Mouse (Mus musculus) embryonic facial prominence, embryonic 11.5 days (tissue): Measurements from ENCODE around the gene Runx3. TPM values are rescaled to one million over a fixed set of nuclear protein-coding genes. Genes with fewer than 3 reads are reported as not detected.

Experiments
- ATAC-seq: fragments of 200-750 bp; cut with Nextera tagmentation; replicated peaks from 2 replicates; pipeline ENCODE4 v1.8.0; 2017; ENCODE audit warnings: low read depth; ENCODE audit not compliant: insufficient number of reproducible peaks, low FRiP score, low TSS enrichment
- DNase-seq: peaks from one replicate; pipeline ENCODE4 v3.0.0-alpha.2; 2015; ENCODE audit warnings: low spot score
- H3K27ac ChIP-seq: fragments of 300-500 bp; sonication (generic); replicated peaks from 2 replicates; pipeline ENCODE4 v1.5.1; 2014; ENCODE audit warnings: mild to moderate bottlenecking, low read depth, low read length, control low read depth
- H3K27me3 ChIP-seq: fragments of 300-500 bp; sonication (generic); 2 replicates; pipeline ENCODE4 v1.6.1; 2014; ENCODE audit warnings: mild to moderate bottlenecking, low read length, moderate library complexity, mixed read lengths; ENCODE audit not compliant: control insufficient read depth, insufficient read depth
- H3K36me3 ChIP-seq: fragments of 300-500 bp; sonication (generic); replicated peaks from 2 replicates; pipeline ENCODE4 v1.6.1; 2014; ENCODE audit warnings: low read depth, mild to moderate bottlenecking, low read length, moderate library complexity, mixed read lengths; ENCODE audit not compliant: control insufficient read depth, insufficient read depth
- H3K4me1 ChIP-seq: fragments of 300-500 bp; sonication (generic); 2 replicates; pipeline ENCODE4 v1.6.1; 2014; ENCODE audit warnings: low read length, mixed read lengths; ENCODE audit not compliant: control insufficient read depth, insufficient read depth
- H3K4me2 ChIP-seq: fragments of 300-500 bp; sonication (generic); 2 replicates; pipeline ENCODE4 v1.6.1; 2014; ENCODE audit warnings: low read depth, mild to moderate bottlenecking, control low read depth, low read length, moderate library complexity
- H3K4me3 ChIP-seq: fragments of 300-500 bp; sonication (generic); 2 replicates; pipeline ENCODE4 v1.5.1; 2014; ENCODE audit warnings: low read depth, low read length, control low read depth
- H3K9ac ChIP-seq: fragments of 300-500 bp; sonication (generic); replicated peaks from 2 replicates; pipeline ENCODE4 v1.6.1; 2014; ENCODE audit warnings: mild to moderate bottlenecking, control low read depth, low read length
- H3K9me3 ChIP-seq: fragments of 300-500 bp; sonication (generic); replicated peaks from 2 replicates; pipeline ENCODE4 v1.6.1; 2016; ENCODE audit warnings: mild to moderate bottlenecking, low read length, inconsistent platforms, mixed read lengths; ENCODE audit not compliant: control insufficient read depth
- WGBS: fragments of 180-500 bp; shearing (Covaris S2); extraction: QIAGEN DNeasy Blood & Tissue Kit; methylation state at CpG from one replicate; pipeline ENCODE4 v1.1.7; 2014; 5-methylcytosine and 5-hydroxymethylcytosine counted together
- polyA plus RNA-seq: library from polyadenylated mRNA; unstranded; fragments of >200 nt; fragmentation: Nextera tagmentation; extraction: Ambion mirVana; gene quantifications from 2 replicates; pipeline ENCODE4 v1.2.1, GENCODE M21; 2014

Runx3 gene
- polyA plus RNA-seq, 1 experiment from 2014 or later, result 0.48 TPM

DNA sequence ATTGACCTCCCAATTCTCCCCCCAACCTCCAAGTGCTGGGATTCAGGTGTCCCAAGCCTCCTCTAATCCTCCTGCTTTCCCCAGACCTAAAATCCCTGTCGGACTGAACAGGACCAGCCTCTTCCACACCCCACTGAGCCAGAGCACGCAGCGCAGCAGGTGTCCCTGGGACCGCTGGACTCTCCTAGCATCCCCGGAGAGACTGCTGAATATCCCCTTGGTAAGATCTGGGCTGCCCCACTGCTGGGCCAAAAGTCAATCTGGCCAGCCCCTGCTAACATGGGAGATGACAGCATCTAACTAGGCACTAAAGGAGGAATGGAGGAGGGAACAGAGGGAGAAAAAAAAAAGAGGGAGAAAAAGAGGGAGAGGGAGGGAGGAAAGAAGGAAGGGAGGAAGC lies 84.8 kb downstream of the Runx3 start:
- Histone ChIP-seq H3K27ac (no peak overlapping the region), H3K4me1 (peaks cover 3% of the 10 kb centered on the region; the same call in 1 of the 2 replicates), H3K4me3 (no peak overlapping the region), H3K36me3 (no peaks in the 10 kb centered on the region), H3K4me2 (no peak overlapping the region), H3K9me3 (no peaks in the 10 kb centered on the region), H3K9ac (no peak overlapping the region), H3K27me3 (peaks cover 20% of the 10 kb centered on the region)
- WGBS, result 9% methylated on average over 5 of the region's 5 CpGs
- DNase-seq (no peak), ATAC-seq (no peak)

DNA sequence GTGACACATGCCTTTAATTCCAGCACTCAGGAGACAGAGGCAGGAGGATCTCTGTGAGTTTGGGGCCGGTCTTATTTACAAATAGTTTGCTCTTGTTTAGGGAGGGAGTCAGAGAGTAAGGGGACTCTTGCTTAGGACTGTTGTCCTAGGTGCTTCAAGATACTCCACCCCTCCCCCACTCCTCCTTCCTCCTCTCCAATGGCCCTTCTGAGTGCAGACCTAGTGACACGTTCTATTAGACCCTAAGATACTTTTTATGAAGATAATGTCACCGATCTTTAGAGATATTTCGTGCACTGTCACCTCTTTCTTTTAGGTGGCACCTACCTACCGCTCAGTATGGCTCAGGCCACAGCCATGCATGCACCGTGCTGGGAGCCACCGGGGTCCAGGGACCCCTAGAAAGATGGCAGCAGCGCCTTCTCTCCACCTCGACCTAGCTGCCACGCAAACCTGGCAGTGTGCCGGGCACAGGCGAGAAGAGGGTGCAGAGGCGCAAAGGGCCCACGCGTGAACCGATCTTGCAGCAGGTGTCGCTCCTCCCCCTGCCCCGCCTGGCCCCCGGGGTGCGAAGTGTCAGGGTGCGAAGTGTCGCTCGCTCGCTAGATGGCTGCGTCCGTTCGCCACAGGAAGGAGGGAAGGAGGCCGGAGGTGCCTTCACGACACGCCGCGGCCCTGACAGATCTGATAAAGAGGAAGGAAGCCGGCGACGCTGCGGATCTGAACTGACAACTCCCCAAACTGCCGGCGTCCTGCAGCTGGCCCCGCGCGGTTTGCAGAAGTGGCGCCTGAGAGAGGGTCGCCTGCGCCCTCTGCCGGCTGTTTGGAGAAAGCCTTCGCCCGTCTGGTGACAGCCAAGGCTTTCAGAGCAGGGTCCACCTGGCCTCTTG lies 85.5 kb downstream of the Runx3 start:
- H3K27ac ChIP-seq, result no peak overlapping the region
- H3K4me1 ChIP-seq, result peaks cover 3% of the 10 kb centered on the region; the same call in 1 of the 2 replicates
- DNase-seq (peak; percentile 91), ATAC-seq (peak; percentile 32; the same call in 1 of the 2 replicates)
- peak overlapping the region; percentile 31 for H3K4me3 ChIP-seq
- H3K36me3 ChIP-seq, result no peaks in the 10 kb centered on the region
- peaks cover 20% of the 10 kb centered on the region for H3K27me3 ChIP-seq
- 0 out of 2 replicates have a peak overlapping the region, but pooled peaks have one; percentile 9 for H3K9ac ChIP-seq
- H3K9me3 ChIP-seq, result no peaks in the 10 kb centered on the region
- WGBS, result 2% methylated on average over 47 of the region's 47 CpGs
- peak overlapping the region; percentile 82 for H3K4me2 ChIP-seq

DNA sequence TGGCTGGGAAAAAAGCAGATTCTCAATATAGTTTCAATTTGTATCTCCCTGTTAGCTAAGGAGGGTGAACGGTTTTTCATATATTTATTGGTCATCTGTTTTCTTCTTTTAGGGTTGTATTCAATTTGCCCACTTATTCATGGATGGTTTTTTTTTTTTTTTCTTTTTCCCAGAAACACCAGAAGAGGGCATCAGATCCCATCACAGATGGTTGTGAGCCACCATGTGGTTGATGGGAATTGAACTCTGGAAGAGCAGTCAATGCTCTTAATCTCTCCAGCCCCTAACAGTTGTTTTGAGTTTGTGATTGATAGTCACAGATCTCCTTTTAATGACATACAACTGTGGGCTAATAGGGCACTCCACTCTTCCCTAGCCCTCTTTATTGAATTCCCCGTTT lies 89.4 kb downstream of the Runx3 start:
- no peaks in the 10 kb centered on the region for H3K36me3 ChIP-seq
- no peak overlapping the region for H3K4me3 ChIP-seq
- WGBS, result 84% methylated on average over 2 of the region's 2 CpGs
- DNase-seq, result no peak
- no peaks in the 10 kb centered on the region for H3K9me3 ChIP-seq
- H3K4me2 ChIP-seq, result no peak overlapping the region
- peaks cover 3% of the 10 kb centered on the region; the same call in 1 of the 2 replicates for H3K4me1 ChIP-seq
- ATAC-seq, result no peak
- no peak overlapping the region for H3K9ac ChIP-seq
- H3K27ac ChIP-seq, result no peak overlapping the region
- H3K27me3 ChIP-seq, result peaks cover 11% of the 10 kb centered on the region

DNA sequence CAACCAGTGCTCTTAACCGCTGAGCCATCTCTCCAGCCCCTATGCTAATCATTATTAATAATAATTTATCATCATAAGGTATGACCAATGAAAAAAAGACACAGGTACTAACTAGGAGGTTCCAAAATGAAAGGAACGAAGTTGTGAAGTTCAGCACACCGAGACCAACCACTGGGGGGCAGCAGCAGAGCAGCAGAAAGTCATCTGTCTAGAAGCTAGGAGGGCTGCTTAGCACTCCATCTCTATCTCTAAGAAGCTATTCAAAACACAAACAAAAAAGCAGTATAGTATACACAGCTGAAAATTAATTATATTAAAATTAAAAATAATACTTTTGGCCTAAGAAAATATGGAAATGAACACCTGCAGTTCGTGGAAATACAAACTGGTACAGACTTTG lies 99.2 kb downstream of the Runx3 start:
- H3K4me3 ChIP-seq, result no peak overlapping the region
- H3K36me3 ChIP-seq, result no peaks in the 10 kb centered on the region; the same call in none of the 2 replicates
- ATAC-seq, result no peak
- H3K4me1 ChIP-seq, result no peaks in the 10 kb centered on the region
- no peak overlapping the region for H3K9ac ChIP-seq
- 58% methylated on average over 4 of the region's 4 CpGs for WGBS
- no peak overlapping the region for H3K4me2 ChIP-seq
- H3K9me3 ChIP-seq, result no peaks in the 10 kb centered on the region
- no peak overlapping the region for H3K27ac ChIP-seq
- peak; percentile 84 for DNase-seq
- no peaks in the 10 kb centered on the region for H3K27me3 ChIP-seq

DNA sequence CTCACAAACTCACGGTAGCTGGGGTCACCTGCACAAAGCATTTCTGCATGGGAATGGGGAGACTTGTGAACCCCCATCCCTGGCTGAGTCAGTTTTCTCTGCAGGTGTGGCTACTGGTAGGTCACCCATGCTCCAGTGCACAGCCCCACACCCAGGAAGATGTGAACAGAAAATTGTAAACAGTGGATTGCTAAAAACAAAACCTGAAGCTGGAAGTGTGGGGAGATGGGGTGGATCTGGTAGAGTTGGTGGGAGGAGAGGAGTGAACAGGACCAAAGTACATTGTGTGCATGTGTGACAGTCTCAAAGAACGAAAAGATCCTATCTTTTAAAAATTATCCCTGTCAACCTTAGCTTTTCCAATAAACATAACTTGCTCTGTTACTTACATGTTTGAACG lies 100.2 kb downstream of the Runx3 start:
- 86% methylated on average over 3 of the region's 3 CpGs for WGBS
- Histone ChIP-seq H3K4me2 (no peak overlapping the region), H3K4me3 (no peak overlapping the region), H3K9me3 (no peaks in the 10 kb centered on the region), H3K9ac (no peak overlapping the region), H3K27ac (no peak overlapping the region), H3K4me1 (no peaks in the 10 kb centered on the region), H3K36me3 (no peaks in the 10 kb centered on the region; the same call in none of the 2 replicates), H3K27me3 (no peaks in the 10 kb centered on the region)
- DNase-seq, result no peak
- ATAC-seq, result no peak

DNA sequence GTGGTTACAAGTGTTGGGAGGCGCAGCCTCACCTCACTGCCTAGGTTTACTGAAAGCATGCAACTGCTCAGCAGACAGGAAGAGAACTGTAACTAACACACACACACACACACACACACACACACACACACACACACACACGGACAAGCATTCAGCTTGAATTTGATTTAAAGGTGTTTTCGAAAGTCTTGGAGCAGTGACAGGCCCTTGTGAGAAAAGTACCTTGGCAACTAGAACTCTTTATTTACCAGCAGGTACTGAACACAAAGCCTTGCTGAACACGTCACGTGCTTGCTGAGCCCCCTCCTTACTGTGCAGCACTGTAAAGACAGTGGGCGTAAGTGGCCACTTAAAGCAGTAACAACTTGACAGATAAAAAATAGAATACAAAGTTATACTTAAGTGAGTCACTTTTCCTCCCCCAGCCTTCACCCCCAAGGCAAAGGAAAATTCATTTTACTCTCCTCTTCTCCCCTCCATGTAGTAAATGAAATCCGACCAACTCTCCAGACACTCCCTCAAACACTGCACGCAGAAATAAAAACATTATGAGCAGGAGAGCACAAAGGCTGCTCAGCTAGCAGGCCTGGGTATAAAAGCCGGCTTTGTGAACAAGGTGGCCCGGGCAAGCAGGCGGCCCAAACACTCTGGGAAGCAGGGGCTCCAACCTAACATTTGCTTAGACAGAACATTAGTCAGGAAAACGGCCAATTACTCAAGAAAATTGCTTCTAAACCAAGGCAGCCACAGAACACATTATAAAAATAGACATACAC lies 101.4 kb downstream of the Runx3 start:
- Histone ChIP-seq H3K9me3 (no peaks in the 10 kb centered on the region), H3K9ac (no peak overlapping the region), H3K4me3 (no peak overlapping the region), H3K36me3 (no peaks in the 10 kb centered on the region; the same call in 1 of the 2 replicates), H3K4me1 (no peaks in the 10 kb centered on the region), H3K27me3 (no peaks in the 10 kb centered on the region), H3K27ac (no peak overlapping the region), H3K4me2 (no peak overlapping the region)
- ATAC-seq (no peak), DNase-seq (no peak)
- 83% methylated on average over 12 of the region's 12 CpGs for WGBS

DNA sequence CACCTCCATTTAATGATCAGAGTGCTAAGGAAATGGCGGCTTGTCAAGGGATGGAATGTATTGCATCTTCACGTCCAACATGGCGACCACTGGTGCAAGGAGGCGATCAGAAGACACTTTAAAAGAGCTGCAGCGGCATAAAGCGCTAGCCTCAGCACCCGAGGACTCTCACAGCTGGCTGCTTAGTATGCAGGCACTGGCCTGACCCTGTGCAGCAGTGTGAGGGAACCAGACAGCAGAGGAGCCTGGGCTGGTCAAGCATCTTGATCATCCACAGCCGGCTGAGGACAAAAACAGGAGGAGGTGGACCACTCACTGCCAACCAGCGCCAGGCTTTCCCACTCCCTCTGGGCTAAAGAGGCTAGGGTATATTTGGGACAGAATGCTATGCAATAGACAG lies 103.4 kb downstream of the Runx3 start:
- Histone ChIP-seq H3K4me2 (no peak overlapping the region), H3K4me3 (no peak overlapping the region), H3K9me3 (no peaks in the 10 kb centered on the region), H3K4me1 (no peaks in the 10 kb centered on the region), H3K9ac (no peak overlapping the region), H3K27ac (no peak overlapping the region), H3K27me3 (no peaks in the 10 kb centered on the region), H3K36me3 (no peaks in the 10 kb centered on the region)
- ATAC-seq (no peak), DNase-seq (no peak)
- WGBS, result 92% methylated on average over 9 of the region's 9 CpGs
